Mouse (Mus musculus): ENCODE data around the gene Gm26602. TPM values are rescaled to one million over a fixed set of nuclear protein-coding genes. Genes with fewer than 3 reads are reported as not detected.
"Not testable (repeated sequence)": the region's sequence is repeated elsewhere in the genome, so short reads cannot be mapped to it uniquely, and the experiment has no call there.

The Gm26602 gene
- polyA plus RNA-seq, 1 experiment from 2014 or later, result 5.9 TPM

DNA sequence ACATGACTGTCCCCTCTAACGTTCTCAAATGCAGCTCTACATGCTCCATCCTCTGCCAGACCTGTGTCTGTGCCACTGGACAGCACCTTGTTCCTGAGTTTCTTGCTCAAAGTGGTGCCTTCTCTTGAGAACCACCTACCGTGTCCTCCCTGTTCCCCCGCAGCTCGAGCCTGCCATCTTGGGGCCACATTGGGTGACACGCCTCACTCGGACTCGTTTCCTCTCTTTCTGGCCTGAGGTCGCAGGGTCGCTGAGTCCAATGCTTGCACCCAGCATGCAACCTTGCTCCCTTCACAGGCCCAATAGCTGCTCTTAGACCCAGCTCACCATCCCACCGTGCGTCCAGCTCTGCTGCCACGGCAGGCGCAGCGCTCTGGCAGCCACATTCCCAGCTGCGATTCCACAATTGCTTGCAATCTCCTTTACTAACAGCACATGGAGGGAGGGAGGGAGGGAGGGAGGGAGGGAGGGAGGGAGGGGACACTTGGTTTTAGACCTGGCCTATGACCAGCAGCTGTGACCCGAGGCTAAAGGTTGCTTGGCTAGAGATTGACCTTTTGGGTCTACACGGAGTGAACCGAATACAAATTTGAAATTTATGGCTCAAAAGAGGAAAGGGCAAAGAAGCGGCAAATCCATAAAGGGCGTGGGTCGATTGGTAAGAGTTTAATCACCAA, 47.6 kb downstream of the Gm26602 start:
- Histone ChIP-seq H3K27ac (ENCODE audit: low read depth, low read length) (no peak overlapping the region), H3K27me3 (ENCODE audit: control insufficient read depth, insufficient read depth, low read length) (no peaks in the 10 kb centered on the region), H3K4me1 (ENCODE audit: control insufficient read depth, insufficient read depth, low read length) (peaks cover 6% of the 10 kb centered on the region; the same call in 1 of the 2 replicates), H3K4me2 (ENCODE audit: low read depth, low read length) (no peak overlapping the region), H3K9ac (replicated peaks; ENCODE audit: low read depth, low read length) (no peak overlapping the region), H3K4me3 (ENCODE audit: low read depth, low read length) (no peak overlapping the region), H3K36me3 (ENCODE audit: control insufficient read depth, insufficient read depth, low read length) (peaks cover 12% of the 10 kb centered on the region), H3K9me3 (ENCODE audit: control insufficient read depth, low read length) (no peaks in the 10 kb centered on the region)
- WGBS, result 3% methylated on average over 21 of the region's 21 CpGs
- no peak for ATAC-seq (ENCODE audit: low read depth)

DNA sequence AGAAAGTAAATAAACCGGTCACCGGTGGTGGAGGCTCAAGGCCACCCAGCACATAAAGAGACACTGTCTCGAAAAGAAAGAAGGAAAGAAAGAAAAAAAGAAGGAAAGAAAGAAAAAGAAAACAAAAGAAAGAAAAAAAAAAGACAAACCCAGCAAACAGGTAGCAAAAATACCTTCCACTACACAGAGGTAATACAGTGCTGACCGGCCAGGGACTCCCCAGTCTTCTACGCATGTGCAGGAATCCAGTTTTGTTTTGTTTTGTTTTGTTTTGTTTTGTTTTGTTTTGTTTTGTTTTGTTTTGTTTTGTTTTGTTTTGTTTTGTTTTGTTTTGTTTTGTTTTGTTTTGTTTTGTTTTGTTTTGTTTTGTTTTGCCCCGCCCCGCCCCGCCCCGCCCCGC, 48.8 kb downstream of the Gm26602 start:
- peak overlapping the region; percentile 66; the same call in 1 of the 2 replicates for H3K4me2 ChIP-seq (ENCODE audit: low read depth, low read length)
- H3K4me1 ChIP-seq (ENCODE audit: control insufficient read depth, insufficient read depth, low read length); ATAC-seq (ENCODE audit: low read depth); H3K9ac ChIP-seq (replicated peaks; ENCODE audit: low read depth, low read length); H3K27me3 ChIP-seq (ENCODE audit: control insufficient read depth, insufficient read depth, low read length); H3K4me3 ChIP-seq (ENCODE audit: low read depth, low read length); H3K27ac ChIP-seq (ENCODE audit: low read depth, low read length); H3K9me3 ChIP-seq (ENCODE audit: control insufficient read depth, low read length); H3K36me3 ChIP-seq (ENCODE audit: control insufficient read depth, insufficient read depth, low read length): not testable (repeated sequence)
- WGBS, result 38% methylated on average over 10 of the region's 10 CpGs

DNA sequence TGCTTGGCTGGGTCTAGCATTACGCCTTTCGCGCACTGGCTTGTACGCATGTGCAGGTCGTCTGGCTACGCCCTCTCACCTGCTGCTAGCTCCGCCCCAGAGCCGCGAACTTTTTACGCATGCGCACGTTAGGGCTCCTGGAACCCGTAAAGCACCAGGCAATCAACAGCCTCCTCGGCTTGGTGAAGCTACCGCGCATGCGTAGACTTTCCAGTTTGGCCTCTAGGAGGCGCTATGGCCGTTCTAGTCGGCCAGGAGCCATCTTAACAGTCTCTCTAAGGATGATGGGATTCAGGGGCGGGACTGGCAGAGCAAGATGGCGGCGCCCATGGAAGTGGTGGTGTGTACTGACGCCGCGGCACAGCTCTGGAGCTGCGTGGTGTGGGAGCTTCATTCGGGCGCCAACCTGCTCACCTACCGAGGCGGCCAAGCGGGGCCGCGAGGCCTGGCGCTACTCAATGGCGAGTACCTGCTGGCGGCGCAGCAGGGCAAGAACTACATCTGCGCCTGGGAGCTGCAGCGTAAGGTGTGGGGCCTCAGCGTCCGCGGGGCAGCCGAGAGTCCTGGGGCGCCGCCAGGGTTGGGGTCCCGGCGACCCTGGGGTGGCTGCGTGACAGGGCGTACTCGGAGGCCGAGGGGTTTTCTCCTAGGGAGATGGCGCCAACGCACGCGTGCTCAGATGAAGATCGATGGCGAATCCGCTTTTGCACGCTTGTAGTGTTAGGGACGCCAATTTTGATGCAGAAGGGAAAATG, 49.4 kb downstream of the Gm26602 start, which contains the start of gene Wdr18:
Gene Wdr18, plus strand, starts transcription at position 306 of the 755 bp plus-strand sequence.
- peaks cover 6% of the 10 kb centered on the region; the same call in 1 of the 2 replicates for H3K4me1 ChIP-seq (ENCODE audit: control insufficient read depth, insufficient read depth, low read length)
- H3K27ac ChIP-seq (ENCODE audit: low read depth, low read length), result peak within 1 kb of the TSS; percentile 57; the same call in 1 of the 2 replicates
- H3K9me3 ChIP-seq (ENCODE audit: control insufficient read depth, low read length), result no peaks in the 10 kb centered on the region
- peak within 1 kb of the TSS; percentile 66 for H3K4me2 ChIP-seq (ENCODE audit: low read depth, low read length)
- WGBS, result under 1% methylated on average over 61 of the region's 61 CpGs
- peak; percentile 97 for ATAC-seq (ENCODE audit: low read depth)
- peak within 1 kb of the TSS; percentile 74 for H3K9ac ChIP-seq (replicated peaks; ENCODE audit: low read depth, low read length)
- 0 out of 2 replicates have a peak, but pooled peaks cover 10% of the 10 kb centered on the region for H3K36me3 ChIP-seq (ENCODE audit: control insufficient read depth, insufficient read depth, low read length)
- no peaks in the 10 kb centered on the region for H3K27me3 ChIP-seq (ENCODE audit: control insufficient read depth, insufficient read depth, low read length)
- peak within 1 kb of the TSS; percentile 88 for H3K4me3 ChIP-seq (ENCODE audit: low read depth, low read length)

Small RNA genes within 50 kb of the gene (microRNA-seq; reads per million reads assigned to microRNA genes)
- not detected for gene Mir6910

Other genes starting within 250 kb of the Gm26602 start
- 0.82 and 1.2 TPM in 2 replicates for gene Madcam1, start 246.3 kb upstream of the Gm26602 start, polyA plus RNA-seq (2014; fragmentation: Nextera tagmentation; extraction: Ambion mirVana)
- 104 and 118 TPM in 2 replicates for gene Tpgs1, start 241.5 kb upstream of the Gm26602 start, polyA plus RNA-seq (2014; fragmentation: Nextera tagmentation; extraction: Ambion mirVana)
- 69.7 and 74.6 TPM in 2 replicates for gene Cdc34, start 228.7 kb upstream of the Gm26602 start, polyA plus RNA-seq (2014; fragmentation: Nextera tagmentation; extraction: Ambion mirVana)
- 1.1 and 1.3 TPM in 2 replicates for gene Gzmm, start 221.8 kb upstream of the Gm26602 start, polyA plus RNA-seq (2014; fragmentation: Nextera tagmentation; extraction: Ambion mirVana)
- 800 and 802 TPM in 2 replicates for gene Bsg, start 206.4 kb upstream of the Gm26602 start, polyA plus RNA-seq (2014; fragmentation: Nextera tagmentation; extraction: Ambion mirVana)
- gene Hcn2, start 194.2 kb upstream of the Gm26602 start, polyA plus RNA-seq (2014; fragmentation: Nextera tagmentation; extraction: Ambion mirVana), result 2.7 and 3.7 TPM in 2 replicates
- gene Polrmt, start 164.3 kb upstream of the Gm26602 start, polyA plus RNA-seq (2014; fragmentation: Nextera tagmentation; extraction: Ambion mirVana), result 34.9 and 36.7 TPM in 2 replicates
- gene Fgf22, start 155.8 kb upstream of the Gm26602 start, polyA plus RNA-seq (2014; fragmentation: Nextera tagmentation; extraction: Ambion mirVana), result 2.0 and 2.3 TPM in 2 replicates
- gene Rnf126, start 143.9 kb upstream of the Gm26602 start, polyA plus RNA-seq (2014; fragmentation: Nextera tagmentation; extraction: Ambion mirVana), result 89.3 and 93.7 TPM in 2 replicates
- gene Fstl3, start 133.6 kb upstream of the Gm26602 start, polyA plus RNA-seq (2014; fragmentation: Nextera tagmentation; extraction: Ambion mirVana), result 1.7 and 2.3 TPM in 2 replicates
- not detected in 2 replicates for gene Prss57, start 119.9 kb upstream of the Gm26602 start, polyA plus RNA-seq (2014; fragmentation: Nextera tagmentation; extraction: Ambion mirVana)
- 233 and 247 TPM in 2 replicates for gene Palm, start 117.3 kb upstream of the Gm26602 start, polyA plus RNA-seq (2014; fragmentation: Nextera tagmentation; extraction: Ambion mirVana)
- gene Misp, start 89.9 kb upstream of the Gm26602 start, polyA plus RNA-seq (2014; fragmentation: Nextera tagmentation; extraction: Ambion mirVana), result 0.35 and 0.36 TPM in 2 replicates
- gene Ptbp1, start 56.4 kb upstream of the Gm26602 start, polyA plus RNA-seq (2014; fragmentation: Nextera tagmentation; extraction: Ambion mirVana), result 36.9 and 53.5 TPM in 2 replicates
- 11.1 and 12.4 TPM in 2 replicates for gene Prtn3, start 36.4 kb upstream of the Gm26602 start, polyA plus RNA-seq (2014; fragmentation: Nextera tagmentation; extraction: Ambion mirVana)
- gene Plppr3, start 36.2 kb upstream of the Gm26602 start, polyA plus RNA-seq (2014; fragmentation: Nextera tagmentation; extraction: Ambion mirVana), result 299 and 327 TPM in 2 replicates
- gene Elane, start 24.6 kb upstream of the Gm26602 start, polyA plus RNA-seq (2014; fragmentation: Nextera tagmentation; extraction: Ambion mirVana), result 0.55 TPM in 1 of 2 replicates, not detected in the other
- gene Cfd, start 20.0 kb upstream of the Gm26602 start, polyA plus RNA-seq (2014; fragmentation: Nextera tagmentation; extraction: Ambion mirVana), result not detected in 2 replicates
- gene Med16, start 1.9 kb upstream of the Gm26602 start, polyA plus RNA-seq (2014; fragmentation: Nextera tagmentation; extraction: Ambion mirVana), result 33.2 and 38.7 TPM in 2 replicates
- gene Kiss1r, start 6.1 kb downstream of the Gm26602 start, polyA plus RNA-seq (2014; fragmentation: Nextera tagmentation; extraction: Ambion mirVana), result 2.2 and 2.3 TPM in 2 replicates
- gene R3hdm4, start 10.4 kb downstream of the Gm26602 start, polyA plus RNA-seq (2014; fragmentation: Nextera tagmentation; extraction: Ambion mirVana), result 253 and 265 TPM in 2 replicates
- gene Arid3a, start 16.2 kb downstream of the Gm26602 start, polyA plus RNA-seq (2014; fragmentation: Nextera tagmentation; extraction: Ambion mirVana), result 3.3 and 5.1 TPM in 2 replicates
- 87.0 and 103 TPM in 2 replicates for gene Wdr18, start 49.3 kb downstream of the Gm26602 start, polyA plus RNA-seq (2014; fragmentation: Nextera tagmentation; extraction: Ambion mirVana)
- gene Grin3b, start 59.9 kb downstream of the Gm26602 start, polyA plus RNA-seq (2014; fragmentation: Nextera tagmentation; extraction: Ambion mirVana), result 0.43 and 0.61 TPM in 2 replicates
- 19.2 and 21.1 TPM in 2 replicates for gene Tmem259, start 73.5 kb downstream of the Gm26602 start, polyA plus RNA-seq (2014; fragmentation: Nextera tagmentation; extraction: Ambion mirVana)
- gene Cnn2, start 77.7 kb downstream of the Gm26602 start, polyA plus RNA-seq (2014; fragmentation: Nextera tagmentation; extraction: Ambion mirVana), result 9.9 and 40.0 TPM in 2 replicates
- 4.3 and 6.7 TPM in 2 replicates for gene Abca7, start 85.6 kb downstream of the Gm26602 start, polyA plus RNA-seq (2014; fragmentation: Nextera tagmentation; extraction: Ambion mirVana)
- gene Arhgap45, start 105.8 kb downstream of the Gm26602 start, polyA plus RNA-seq (2014; fragmentation: Nextera tagmentation; extraction: Ambion mirVana), result 0.83 and 1.8 TPM in 2 replicates
- gene Polr2e, start 128.9 kb downstream of the Gm26602 start, polyA plus RNA-seq (2014; fragmentation: Nextera tagmentation; extraction: Ambion mirVana), result 138 and 145 TPM in 2 replicates
- 512 and 546 TPM in 2 replicates for gene Gpx4, start 136.3 kb downstream of the Gm26602 start, polyA plus RNA-seq (2014; fragmentation: Nextera tagmentation; extraction: Ambion mirVana)
- 12.9 and 13.3 TPM in 2 replicates for gene Sbno2, start 194.7 kb downstream of the Gm26602 start, polyA plus RNA-seq (2014; fragmentation: Nextera tagmentation; extraction: Ambion mirVana)
- 21.3 and 26.0 TPM in 2 replicates for gene Stk11, start 204.9 kb downstream of the Gm26602 start, polyA plus RNA-seq (2014; fragmentation: Nextera tagmentation; extraction: Ambion mirVana)
- gene Atp5d, start 227.8 kb downstream of the Gm26602 start, polyA plus RNA-seq (2014; fragmentation: Nextera tagmentation; extraction: Ambion mirVana), result 472 and 519 TPM in 2 replicates
- 82.2 and 101 TPM in 2 replicates for gene Cbarp, start 230.0 kb downstream of the Gm26602 start, polyA plus RNA-seq (2014; fragmentation: Nextera tagmentation; extraction: Ambion mirVana)
- 38.8 and 39.8 TPM in 2 replicates for gene Midn, start 237.4 kb downstream of the Gm26602 start, polyA plus RNA-seq (2014; fragmentation: Nextera tagmentation; extraction: Ambion mirVana)

Data from neural tube, embryonic 14.5 days (tissue).